Mouse (Mus musculus) small intestine, adult 2 months (tissue): ENCODE data around the gene Ruvbl2.

Experiments
- CTCF ChIP-seq: fragments of 200-500 bp; IDR thresholded peaks from 2 replicates; pipeline ENCODE4 v1.5.1; 2012; ENCODE audit warnings: low read depth, mild to moderate bottlenecking, control low read depth, inconsistent platforms, low read length, moderate library complexity, mixed read lengths; ENCODE audit not compliant: insufficient replicate concordance, insufficient read length; ENCODE audit errors: extremely low read depth
- POLR2A ChIP-seq: fragments of 200-500 bp; IDR thresholded peaks from 2 replicates; pipeline ENCODE4 v1.6.1; 2012; ENCODE audit warnings: low read depth, mild to moderate bottlenecking, control low read depth, inconsistent platforms, low read length, moderate library complexity

- TF ChIP-seq CTCF: no peak
- no peak for TF ChIP-seq POLR2A
Measured at GRCm38 (mm10) chr7:45421194-45421593, 16.7 kb downstream of the Ruvbl2 start.
